Mouse (Mus musculus) neutrophil, adult 65 days (primary cell): ENCODE data around the gene Olfr731. TPM values are rescaled to one million over a fixed set of nuclear protein-coding genes. Genes with fewer than 3 reads are reported as not detected.

Source experiments
- total RNA-seq: library from RNA; stranded (reverse); gene quantifications from 2 replicates; pipeline ENCODE4 v1.2.4, GENCODE M21; 2023

The Olfr731 gene
- total RNA-seq, result not detected in 2 replicates

GRCm38 (mm10) chr14:50241766-50242165 lies at the start of gene Olfr731:
Olfr731 (minus strand) TSS chr14:50241866.

GRCm38 (mm10) chr14:50284106-50284505 lies 42.4 kb upstream of the Olfr731 start, which contains the start of gene Olfr732:
Olfr732 (minus strand) TSS chr14:50284206.

GRCm38 (mm10) chr14:50188098-50188497 lies 53.6 kb downstream of the Olfr731 start, which contains the start of gene Olfr730:
Olfr730 (minus strand) TSS chr14:50188198.

Other genes starting within 250 kb of the Olfr731 start
- not detected in 2 replicates for gene Olfr725, start 201.5 kb downstream of the Olfr731 start, total RNA-seq
- not detected in 2 replicates for gene Olfr726, start 150.9 kb downstream of the Olfr731 start, total RNA-seq
- gene Olfr727, start 118.7 kb downstream of the Olfr731 start, total RNA-seq, result not detected in 2 replicates
- not detected in 2 replicates for gene Olfr728, start 99.2 kb downstream of the Olfr731 start, total RNA-seq
- not detected in 2 replicates for gene Olfr729, start 89.0 kb downstream of the Olfr731 start, total RNA-seq
- not detected in 2 replicates for gene Olfr730, start 53.7 kb downstream of the Olfr731 start, total RNA-seq
- not detected in 2 replicates for gene Olfr732, start 42.3 kb upstream of the Olfr731 start, total RNA-seq
- gene Olfr733, start 59.7 kb upstream of the Olfr731 start, total RNA-seq, result not detected in 2 replicates
- gene Olfr734, start 84.9 kb upstream of the Olfr731 start, total RNA-seq, result not detected in 2 replicates
- not detected in 2 replicates for gene Olfr735, start 107.0 kb upstream of the Olfr731 start, total RNA-seq
- gene Tlr11, start 116.0 kb upstream of the Olfr731 start, total RNA-seq, result not detected in 2 replicates
- not detected in 2 replicates for gene Olfr736, start 139.3 kb upstream of the Olfr731 start, total RNA-seq
- gene Olfr738, start 165.7 kb upstream of the Olfr731 start, total RNA-seq, result not detected in 2 replicates
- not detected in 2 replicates for gene Olfr739, start 176.8 kb upstream of the Olfr731 start, total RNA-seq
- gene Olfr740, start 203.7 kb upstream of the Olfr731 start, total RNA-seq, result not detected in 2 replicates
- gene Olfr741, start 230.9 kb upstream of the Olfr731 start, total RNA-seq, result not detected in 2 replicates